Mouse (Mus musculus) heart, postnatal 0 days (tissue): ENCODE measurements around the gene 2610001J05Rik.

ENCODE experiments used
- CTCF ChIP-seq: IDR thresholded peaks from 2 replicates; pipeline ENCODE4 v1.5.1; 2016; ENCODE audit warnings: antibody characterized with exemption, control low read depth, low read depth
- EP300 ChIP-seq: IDR thresholded peaks from 2 replicates; pipeline ENCODE4 v1.6.1; 2016; ENCODE audit warnings: antibody characterized with exemption, low read depth

- TF ChIP-seq CTCF (no peak), EP300 (no peak)
Measured at GRCm38 (mm10) chr6:13839345-13840054, 31.8 kb downstream of the 2610001J05Rik start, which contains the start of gene Gpr85.
